Mouse (Mus musculus) spleen, adult 2 months (tissue): ENCODE measurements around the gene Ccdc162.

Experiments used
- CTCF ChIP-seq: fragments of 200-500 bp; IDR thresholded peaks from 2 replicates; pipeline ENCODE4 v1.5.1; 2011; ENCODE audit warnings: mild to moderate bottlenecking, inconsistent platforms; ENCODE audit not compliant: insufficient read depth, insufficient read length, insufficient replicate concordance; ENCODE audit errors: extremely low read depth
- POLR2A ChIP-seq: fragments of 200-500 bp; IDR thresholded peaks from 2 replicates; pipeline ENCODE4 v1.6.1; 2011; ENCODE audit warnings: low read depth, low read length, inconsistent platforms

DNA sequence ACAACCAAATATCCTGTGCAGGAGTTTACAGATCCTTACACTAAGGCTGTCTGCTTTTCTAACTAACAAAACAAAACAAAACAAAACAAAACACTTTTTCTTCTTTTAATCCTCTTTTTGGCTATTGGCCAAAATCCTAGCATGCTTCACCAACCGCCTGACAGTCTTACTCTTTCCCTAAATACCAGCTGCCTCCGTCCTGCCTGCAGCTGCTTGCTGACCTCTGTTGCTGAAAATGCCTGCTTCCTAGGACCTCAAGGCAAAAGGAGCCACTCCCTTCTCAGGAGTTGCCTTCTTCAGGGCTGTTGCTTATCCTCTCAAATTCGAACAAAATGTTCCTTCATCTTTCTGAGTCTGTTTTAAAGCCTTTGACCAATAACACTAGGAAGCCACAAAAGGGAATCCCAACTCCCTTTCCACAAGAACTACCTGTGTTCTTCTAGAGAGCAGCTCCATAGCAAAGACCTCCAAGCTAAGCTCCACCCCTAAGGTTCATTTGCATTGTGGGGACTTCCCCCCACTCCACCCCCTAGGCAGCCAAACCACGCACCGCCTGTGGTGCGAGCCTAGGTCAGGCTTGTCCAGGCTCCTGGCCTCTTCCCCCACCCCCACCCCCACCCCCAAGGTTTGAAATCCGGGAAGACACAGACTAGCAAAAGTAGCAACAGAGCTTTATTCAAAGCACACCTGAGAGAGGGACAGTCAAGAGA, 171.8 kb downstream of the Ccdc162 start:
- TF ChIP-seq CTCF (no peak), POLR2A (no peak)
